Mouse (Mus musculus) embryonic fibroblast, embryonic 13.5 days (primary cell): ENCODE data around the gene Prpf8. TPM values are rescaled to one million over a fixed set of nuclear protein-coding genes. Genes with fewer than 3 reads are reported as not detected.

Experiments used
- H3K27ac ChIP-seq: 2 replicates; pipeline ENCODE4 v1.5.1; 2012; ENCODE audit warnings: low read length, control low read depth, inconsistent platforms; ENCODE audit not compliant: insufficient read depth
- H3K4me1 ChIP-seq: 2 replicates; pipeline ENCODE4 v1.6.1; 2011; ENCODE audit warnings: low read length; ENCODE audit not compliant: control insufficient read depth, insufficient read depth
- H3K4me3 ChIP-seq: 2 replicates; pipeline ENCODE4 v1.5.1; 2011; ENCODE audit warnings: mild to moderate bottlenecking, control low read depth, low read length; ENCODE audit not compliant: insufficient read depth
- CTCF ChIP-seq: IDR thresholded peaks from 2 replicates; pipeline ENCODE4 v1.5.1; 2011; ENCODE audit warnings: mild to moderate bottlenecking, control low read depth, low read length, moderate library complexity, borderline replicate concordance; ENCODE audit not compliant: insufficient read depth
- POLR2A ChIP-seq: IDR thresholded peaks from 2 replicates; pipeline ENCODE4 v1.6.1; 2011; ENCODE audit warnings: low read depth, mild to moderate bottlenecking, control low read depth, low read length, moderate library complexity
- polyA plus RNA-seq: library from polyadenylated mRNA; stranded (reverse); fragments of >200 nt; gene quantifications from 2 replicates; pipeline ENCODE4 v1.2.4, GENCODE M21; 2011; ENCODE audit warnings: low read depth; ENCODE audit not compliant: missing spikeins, insufficient read length

The Prpf8 gene
- 127 and 132 TPM in 2 replicates for polyA plus RNA-seq

DNA sequence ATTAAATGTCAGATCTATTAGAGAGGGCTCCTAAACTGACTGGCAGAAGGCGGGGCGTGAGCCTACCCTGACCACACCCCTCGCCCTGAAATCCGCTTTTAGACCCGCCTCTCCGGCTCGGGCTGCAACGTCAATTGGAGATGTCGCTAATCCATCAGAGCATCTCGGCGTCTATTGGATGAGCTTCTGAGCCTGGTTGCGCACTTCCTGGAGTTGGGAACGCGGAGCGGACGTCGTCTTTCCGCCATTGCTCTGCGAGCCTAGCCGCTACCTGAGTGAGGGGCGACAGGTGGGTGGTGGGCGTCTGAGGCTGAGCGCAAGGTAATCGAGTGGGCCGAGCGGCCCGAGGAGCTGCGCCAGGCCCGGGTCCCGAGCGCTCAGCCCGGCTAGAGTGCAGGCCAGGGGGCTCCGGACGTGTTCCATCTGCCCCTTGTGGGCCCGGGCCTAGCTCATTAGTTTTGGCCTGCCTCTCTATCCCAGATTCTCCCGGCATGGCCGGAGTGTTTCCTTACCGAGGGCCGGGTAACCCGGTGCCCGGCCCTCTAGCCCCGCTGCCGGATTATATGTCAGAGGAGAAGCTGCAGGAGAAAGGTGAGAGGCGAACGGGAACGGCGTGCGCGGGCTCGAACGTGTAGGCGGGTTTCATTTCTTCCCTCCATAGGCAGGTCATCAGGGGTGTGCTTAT, at the start of gene Prpf8:
Gene Prpf8, plus strand, starts transcription at position 216 of the 685 bp plus-strand sequence.
- H3K4me1 ChIP-seq, result peaks cover 3% of the 10 kb centered on the region
- H3K4me3 ChIP-seq, result peak within 1 kb of the TSS; percentile 93
- TF ChIP-seq POLR2A (peak; percentile 84), CTCF (no peak)
- H3K27ac ChIP-seq, result no peak within 1 kb of the TSS

DNA sequence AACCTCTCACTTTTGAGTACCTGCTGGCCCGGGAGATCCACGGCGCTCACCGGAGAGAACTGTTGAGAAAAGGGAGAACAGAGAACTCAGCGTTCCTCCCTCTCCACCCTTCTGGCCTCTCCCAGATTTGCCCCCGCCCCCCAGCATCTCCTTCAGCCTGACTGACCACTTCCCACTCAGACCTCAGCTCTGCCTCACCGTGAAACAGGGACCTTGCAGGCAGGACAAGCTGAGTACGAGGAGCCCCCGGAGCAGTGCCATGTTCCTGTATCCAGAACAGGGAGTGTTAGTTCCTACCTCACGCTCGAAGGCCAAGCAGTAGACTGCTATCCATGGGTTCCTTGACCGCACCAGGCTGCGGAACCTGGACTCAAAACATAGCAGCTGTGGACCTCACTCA, 48.4 kb upstream of the Prpf8 start:
- TF ChIP-seq CTCF (no peak), POLR2A (no peak)
- H3K27ac ChIP-seq, result no peak overlapping the region
- no peak overlapping the region for H3K4me3 ChIP-seq

DNA sequence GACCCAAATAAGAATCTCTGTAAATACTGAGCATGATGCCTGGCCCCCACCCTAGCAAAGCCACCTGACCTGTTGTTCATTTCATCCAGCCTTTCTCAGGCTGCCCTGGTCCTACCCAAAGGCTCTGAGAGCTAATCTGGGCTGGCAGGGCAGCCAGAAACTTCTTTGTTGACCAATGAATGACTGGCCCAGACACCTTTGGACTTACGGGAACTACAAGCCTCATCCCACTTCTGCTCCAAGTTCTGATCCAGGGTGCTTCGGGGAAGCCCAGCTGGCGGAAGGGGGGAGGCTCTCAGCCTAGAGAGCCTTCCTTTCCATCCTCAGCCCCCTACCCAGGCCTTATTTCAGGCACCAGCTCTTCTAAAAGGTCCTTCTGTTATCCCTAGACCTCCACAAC, 47.8 kb upstream of the Prpf8 start:
- H3K27ac ChIP-seq, result no peak overlapping the region
- H3K4me3 ChIP-seq, result no peak overlapping the region
- no peak for TF ChIP-seq POLR2A
- TF ChIP-seq CTCF, result no peak
- H3K4me1 ChIP-seq, result no peaks in the 10 kb centered on the region

More for the DNA sequence above, 48.4 kb upstream of the Prpf8 start:
- no peaks in the 10 kb centered on the region for H3K4me1 ChIP-seq

GRCm38 (mm10) chr11:75439363-75439762, 47.3 kb upstream of the Prpf8 start, which contains the start of gene Serpinf2:
Gene Serpinf2, minus strand, starts transcription at chr11:75439591.
- H3K4me1 ChIP-seq, result no peaks in the 10 kb centered on the region
- TF ChIP-seq POLR2A, result no peak
- no peak for TF ChIP-seq CTCF
- H3K4me3 ChIP-seq, result no peak within 1 kb of the TSS
- no peak within 1 kb of the TSS for H3K27ac ChIP-seq

- Histone ChIP-seq H3K4me1 (no peaks in the 10 kb centered on the region), H3K27ac (no peak overlapping the region), H3K4me3 (no peak overlapping the region)
- TF ChIP-seq POLR2A (no peak), CTCF (no peak)
These were observed 46.7 kb upstream of the Prpf8 start for GRCm38 (mm10) chr11:75439951-75440350.

DNA sequence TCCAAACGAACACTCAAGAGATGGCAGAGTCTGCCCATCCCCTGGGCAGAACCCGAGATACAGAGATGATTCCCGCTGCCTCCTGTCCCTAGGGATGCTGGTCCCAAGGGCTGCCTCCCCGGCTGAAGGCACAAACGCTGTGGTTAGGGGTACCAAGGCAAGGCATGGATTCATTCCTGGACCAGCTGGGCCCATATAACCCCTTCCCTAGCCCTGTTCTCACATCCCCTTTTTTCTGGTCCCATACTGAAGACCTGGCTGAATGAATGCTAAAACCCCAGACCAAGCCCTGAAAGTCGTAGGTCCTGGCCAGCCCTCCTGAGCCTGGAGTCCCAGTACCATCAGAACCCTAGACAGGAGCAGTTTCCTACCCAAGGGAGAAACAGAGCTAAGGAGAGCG, 45.6 kb upstream of the Prpf8 start:
- no peak for TF ChIP-seq POLR2A
- no peak for TF ChIP-seq CTCF
- Histone ChIP-seq H3K27ac (no peak overlapping the region), H3K4me3 (no peak overlapping the region), H3K4me1 (no peaks in the 10 kb centered on the region)

- Histone ChIP-seq H3K27ac (no peak overlapping the region), H3K4me3 (no peak overlapping the region), H3K4me1 (no peaks in the 10 kb centered on the region)
- TF ChIP-seq POLR2A, result no peak
These were observed 45.0 kb upstream of the Prpf8 start for GRCm38 (mm10) chr11:75441601-75442000.

GRCm38 (mm10) chr11:75443711-75444110, 42.9 kb upstream of the Prpf8 start:
- no peaks in the 10 kb centered on the region for H3K4me1 ChIP-seq
- H3K4me3 ChIP-seq, result no peak overlapping the region
- no peak for TF ChIP-seq CTCF
- no peak for TF ChIP-seq POLR2A
- no peak overlapping the region for H3K27ac ChIP-seq

- H3K27ac ChIP-seq, result no peak overlapping the region
- TF ChIP-seq CTCF (no peak), POLR2A (no peak)
- no peak overlapping the region for H3K4me3 ChIP-seq
- H3K4me1 ChIP-seq, result no peaks in the 10 kb centered on the region
These were observed 38.0 kb upstream of the Prpf8 start for GRCm38 (mm10) chr11:75448575-75448974.

GRCm38 (mm10) chr11:75449695-75450094, 36.9 kb upstream of the Prpf8 start:
- no peak overlapping the region for H3K4me3 ChIP-seq
- no peak for TF ChIP-seq POLR2A
- no peak for TF ChIP-seq CTCF
- H3K27ac ChIP-seq, result no peak overlapping the region
- no peaks in the 10 kb centered on the region; the same call in 1 of the 2 replicates for H3K4me1 ChIP-seq

- TF ChIP-seq POLR2A, result no peak
- no peak for TF ChIP-seq CTCF
- Histone ChIP-seq H3K4me1 (no peaks in the 10 kb centered on the region; the same call in 1 of the 2 replicates), H3K4me3 (no peak overlapping the region), H3K27ac (no peak overlapping the region)
These were observed 36.2 kb upstream of the Prpf8 start for GRCm38 (mm10) chr11:75450304-75450908.
